Mouse (Mus musculus) cerebellum, adult (tissue): Measurements from ENCODE around the gene Lce1i.
"Not testable (repeated sequence)": the region's sequence is repeated elsewhere in the genome, so short reads cannot be mapped to it uniquely, and the experiment has no call there.

ENCODE experiments used
- ATAC-seq: cut with Nextera tagmentation; 2 replicates; pipeline ENCODE4 v1.9.2; 2017; ENCODE audit warnings: mild to moderate bottlenecking, moderate library complexity, mixed read lengths; ENCODE audit not compliant: insufficient number of reproducible peaks, low FRiP score, low TSS enrichment

Gene Lce1i

GRCm38 (mm10) chr3:92778799-92779198 lies at the start of gene Lce1i:
TSS of gene Lce1i (minus strand) at chr3:92778899.
- ATAC-seq: no peak

DNA sequence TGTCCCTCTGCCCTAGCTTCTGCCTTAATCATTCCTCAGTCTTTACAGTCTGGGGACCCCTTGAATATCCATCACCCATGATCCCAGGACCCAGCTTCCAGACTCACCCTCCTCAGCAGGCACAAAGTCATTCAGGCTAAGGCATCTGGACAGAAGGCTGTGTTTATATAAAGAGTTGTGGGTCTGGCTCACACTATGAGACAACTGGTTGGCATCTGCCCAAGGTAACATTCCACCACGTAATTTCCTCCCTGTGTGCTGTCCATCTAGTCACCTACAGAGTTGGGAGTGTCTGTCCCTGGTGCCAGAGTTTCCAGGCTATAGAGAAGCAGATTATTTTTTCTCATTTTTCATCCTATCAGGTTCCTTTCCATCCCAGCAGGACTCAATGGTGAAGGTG lies 48.4 kb upstream of the Lce1i start, which contains the start of gene Kprp:
Gene Kprp (minus strand): TSS at position 140 of the 400 bp plus-strand sequence.
- ATAC-seq: no peak; the same call in 1 of the 2 replicates

DNA sequence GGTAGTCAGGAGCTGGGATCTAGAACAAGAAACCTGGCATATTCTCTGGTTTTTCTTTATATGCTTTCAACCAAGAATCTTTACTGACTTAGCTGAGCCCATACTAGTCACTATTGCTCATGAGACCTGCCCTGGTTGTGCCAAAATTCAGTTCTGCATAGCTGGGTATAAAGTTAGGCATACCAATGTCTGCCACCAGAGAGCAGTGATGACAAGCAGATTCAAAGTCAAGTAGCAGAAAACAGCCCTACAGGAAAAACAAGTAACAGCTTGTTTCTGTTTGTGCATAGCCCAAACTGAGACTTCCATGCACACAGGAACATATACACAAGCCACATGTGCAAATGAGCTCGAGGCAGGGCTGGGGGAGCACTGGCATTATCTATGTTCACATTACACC lies 47.1 kb upstream of the Lce1i start:
- ATAC-seq: no peak

- not testable (repeated sequence) for ATAC-seq
Observed at GRCm38 (mm10) chr3:92816036-92816435, 37.3 kb upstream of the Lce1i start.

DNA sequence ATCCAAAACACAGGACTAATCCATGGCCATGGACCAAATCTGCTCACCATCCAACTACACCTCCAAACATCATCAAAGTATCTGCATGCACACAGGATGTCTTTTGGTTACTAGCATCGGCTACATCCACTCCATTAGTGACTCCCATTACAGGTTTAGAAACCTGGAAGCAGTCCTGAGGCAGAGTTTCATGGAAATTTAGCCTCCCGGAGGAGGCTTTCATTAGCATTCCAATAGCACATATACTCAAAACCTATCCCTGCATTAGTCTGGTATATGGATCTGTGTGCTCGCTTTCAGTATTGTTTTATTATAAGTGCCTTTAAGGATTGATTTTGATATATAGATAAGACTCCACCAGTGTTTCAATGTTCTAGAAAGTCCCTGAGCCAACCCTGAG lies 36.9 kb upstream of the Lce1i start:
- no peak for ATAC-seq

- no peak for ATAC-seq
Observed at GRCm38 (mm10) chr3:92807791-92808190, 29.1 kb upstream of the Lce1i start, which contains the start of gene Lce1k. TSS of gene Lce1k (minus strand) at chr3:92807891.

- no peak for ATAC-seq
Observed at GRCm38 (mm10) chr3:92790414-92790813, 11.7 kb upstream of the Lce1i start, which contains the start of gene Lce1j. TSS of gene Lce1j (minus strand) at chr3:92790514.

DNA sequence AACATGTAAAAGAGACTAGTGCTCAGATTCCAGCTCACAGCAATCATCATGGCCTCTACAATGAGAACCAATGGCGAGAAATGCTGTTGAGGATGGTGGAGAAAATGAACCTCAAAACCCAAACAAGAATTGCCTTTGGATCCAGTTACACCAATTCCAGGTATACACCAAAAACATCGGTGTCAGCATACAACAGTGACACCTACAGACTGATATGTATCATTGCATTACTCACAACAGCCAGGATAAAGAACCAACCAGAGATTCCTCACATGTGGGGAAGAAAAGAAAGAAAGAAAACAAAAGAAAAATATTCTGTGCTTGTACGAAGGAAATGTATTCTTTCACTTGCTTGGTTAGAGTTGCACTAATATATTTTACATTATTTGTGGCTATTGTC lies 7.1 kb downstream of the Lce1i start:
- no peak for ATAC-seq

- no peak for ATAC-seq
Observed at GRCm38 (mm10) chr3:92764965-92765364, 13.7 kb downstream of the Lce1i start, which contains the start of gene Lce1h. TSS of gene Lce1h (minus strand) at chr3:92765065.

DNA sequence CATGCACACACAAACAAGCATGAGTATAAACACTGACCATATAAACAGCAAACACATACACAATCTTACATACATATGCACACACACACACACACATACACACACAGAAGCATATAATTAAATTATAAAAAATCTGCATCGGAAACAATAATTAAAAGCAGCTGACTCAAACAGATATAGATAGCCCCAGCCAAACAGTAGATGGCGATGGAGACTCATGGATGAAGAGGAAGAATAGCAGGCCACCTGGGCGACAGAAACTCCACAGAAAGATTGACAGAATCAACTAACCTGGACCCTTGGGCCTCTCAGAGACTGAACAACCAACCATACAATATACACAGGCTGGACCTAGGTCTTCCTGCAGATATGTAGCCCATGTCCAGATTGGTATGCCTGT lies 25.5 kb downstream of the Lce1i start:
- ATAC-seq: no peak

DNA sequence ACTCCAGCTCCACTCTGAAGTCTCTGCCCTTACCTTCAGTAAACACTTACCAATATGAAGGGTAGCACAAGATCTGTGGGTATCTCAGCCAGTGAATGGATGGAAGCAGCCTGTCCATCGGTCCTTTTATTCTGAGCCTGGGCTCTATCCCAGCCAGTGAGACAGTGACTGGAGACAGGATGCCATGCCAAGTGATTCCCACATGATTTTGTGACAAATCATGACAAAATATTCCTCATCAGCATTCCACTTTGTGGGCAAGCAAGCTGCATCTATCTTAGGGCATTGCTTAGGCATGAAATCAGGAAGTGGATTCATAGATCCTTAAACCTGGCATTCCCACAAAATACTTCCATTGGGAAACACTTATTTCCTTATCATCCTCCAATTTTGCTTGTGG lies 26.5 kb downstream of the Lce1i start, which contains the start of gene Lce1g:
Gene Lce1g (minus strand): TSS at position 101 of the 400 bp plus-strand sequence.
- ATAC-seq: no peak

- no peak for ATAC-seq
Observed at GRCm38 (mm10) chr3:92738996-92739395, 39.7 kb downstream of the Lce1i start, which contains the start of gene Gm38119. TSS of gene Gm38119 (minus strand) at chr3:92739096.
